Comparison of ENCODE assay signal across 23 mouse cellular contexts in genomic region chr8:95012442-95012919, GRCm38 (mm10). TPM values are rescaled to one million over a fixed set of nuclear protein-coding genes. Genes with fewer than 3 reads are reported as not detected.
DNase-seq lines count a peak whose midpoint lies in the region; ATAC-seq and TF ChIP-seq lines count a peak whose summit lies in the region.
"Had no signal": no experiment of that assay in that cellular context is flagged by ENCODE, and none has a peak within 500 bp of the region (broad histone marks: within the 10 kb centered on the region; RNA-seq: fewer than 3 reads in every experiment).

No protein-coding gene starts in this region.

- no peak for TF ChIP-seq CTCF in bone marrow, adult 2 months (IDR thresholded peaks at IDR 0.05; ENCODE audit: control insufficient read depth, insufficient read depth, low read length)

- no peak for TF ChIP-seq POLR2A in bone marrow, adult 2 months (IDR thresholded peaks at IDR 0.05; ENCODE audit: borderline replicate concordance, control insufficient read depth, low read depth, low read length)

- peaks cover 7% of the 10 kb centered on the region; the same call in 1 of the 2 replicates for H3K4me1 ChIP-seq in bone marrow, adult 2 months (ENCODE audit: control insufficient read depth, insufficient read depth, low read length)
- H3K4me1 ChIP-seq: forebrain, embryonic 13.5 days had no signal

- ATAC-seq in megakaryocyte, adult 5-6 weeks (ENCODE audit: poor library complexity, severe bottlenecking) = peak; percentile 30
- ATAC-seq: forebrain, embryonic 13.5 days had no signal

- H3K27ac ChIP-seq in bone marrow, adult 2 months (ENCODE audit: control insufficient read depth, insufficient read depth, low read depth, low read length, poor library complexity) = peak overlapping the region; percentile 32; the same call in 1 of the 2 replicates
- H3K27ac ChIP-seq: forebrain, embryonic 13.5 days; heart, adult 2 months; kidney, postnatal 0 days; macrophage had no signal

- DNase-seq in 3134 (ENCODE audit: extremely low read depth, insufficient read length, low spot score) (peak; percentile 89), 3T3-L1 (ENCODE audit: low read depth, low spot score) (peak; percentile 93)
- DNase-seq in B cell, adult 2 months = no peak
- no peak for DNase-seq in cerebellum, adult 9-11 months
- no peak for DNase-seq in left cerebral cortex, adult 11 months (ENCODE audit: low spot score)
- DNase-seq: adrenal gland, adult 8-10 months; cerebellum, postnatal 14 days; embryo, embryonic 11 days; heart, adult 2 months; heart, postnatal 4 days; kidney, adult 11 months; layer of hippocampus, postnatal 36 days; lung, adult 2 months; midbrain, embryonic 14.5 days; retina, postnatal 1 day had no signal

- WGBS in bone marrow, adult 2 months = 24% methylated on average over 15 of the region's 15 CpGs

- no peak overlapping the region for H3K4me3 ChIP-seq in bone marrow, adult 2 months (replicated peaks; ENCODE audit: control insufficient read depth, low read depth, low read length)
- H3K4me3 ChIP-seq: forebrain, embryonic 13.5 days; heart, adult 2 months had no signal

RNA-seq across cellular contexts. Expression of gene Adgrg3, which starts 5.0 kb away (rescaled TPM):
- polyA plus RNA-seq in bone marrow, adult 2 months (2011; ENCODE audit: insufficient read depth, insufficient read length, low replicate concordance, missing spikeins) = 18.7 and 63.0 TPM in 2 replicates
- 15.5 and 21.6 TPM in 2 replicates for total RNA-seq in megakaryocyte, adult 5-6 weeks (2015)
- total RNA-seq in megakaryocyte, adult 5-6 weeks (2017) = 28.8 and 38.7 TPM in 2 replicates

RNA-seq across cellular contexts. Expression of gene Adgrg1, which starts 37.9 kb away (rescaled TPM):
- polyA plus RNA-seq in bone marrow, adult 2 months (2011; ENCODE audit: insufficient read depth, insufficient read length, low replicate concordance, missing spikeins) = 30.1 and 41.3 TPM in 2 replicates
- total RNA-seq in megakaryocyte, adult 5-6 weeks (2015) = 7.3 and 7.8 TPM in 2 replicates
- total RNA-seq in megakaryocyte, adult 5-6 weeks (2017) = 2.8 and 14.0 TPM in 2 replicates

RNA-seq across cellular contexts. Expression of gene Drc7, which starts 42.4 kb away (rescaled TPM):
- polyA plus RNA-seq in bone marrow, adult 2 months (2011; ENCODE audit: insufficient read depth, insufficient read length, low replicate concordance, missing spikeins) = 2.8 and 3.1 TPM in 2 replicates
- 0.38 and 0.52 TPM in 2 replicates for total RNA-seq in megakaryocyte, adult 5-6 weeks (2015)
- 0.18 and 0.33 TPM in 2 replicates for total RNA-seq in megakaryocyte, adult 5-6 weeks (2017)
- total RNA-seq: adrenal gland, adult 8-10 months; gastrocnemius, adult 8-10 months; heart, adult 2 months; heart, postnatal 4 days had no signal
- polyA plus RNA-seq: heart, embryonic 14.5 days; kidney, postnatal 0 days; macrophage; urinary bladder, adult 2 months had no signal

Comparison
In these comparisons a context has a peak if more than half of its experiments do, and no peak if none do; other contexts are left out.
1. DNase-seq: peak in 3134 (single experiment) and 3T3-L1 (single experiment); none in B cell, adult 2 months (0 of 2), cerebellum, adult 9-11 months (single experiment) and left cerebral cortex, adult 11 months (single experiment).